Mouse (Mus musculus): Measurements from ENCODE around the gene Smc3. TPM values are rescaled to one million over a fixed set of nuclear protein-coding genes. Genes with fewer than 3 reads are reported as not detected.

The Smc3 gene
- total RNA-seq, 2 experiments from 2014 or later = 37.6 to 39.3 TPM

DNA sequence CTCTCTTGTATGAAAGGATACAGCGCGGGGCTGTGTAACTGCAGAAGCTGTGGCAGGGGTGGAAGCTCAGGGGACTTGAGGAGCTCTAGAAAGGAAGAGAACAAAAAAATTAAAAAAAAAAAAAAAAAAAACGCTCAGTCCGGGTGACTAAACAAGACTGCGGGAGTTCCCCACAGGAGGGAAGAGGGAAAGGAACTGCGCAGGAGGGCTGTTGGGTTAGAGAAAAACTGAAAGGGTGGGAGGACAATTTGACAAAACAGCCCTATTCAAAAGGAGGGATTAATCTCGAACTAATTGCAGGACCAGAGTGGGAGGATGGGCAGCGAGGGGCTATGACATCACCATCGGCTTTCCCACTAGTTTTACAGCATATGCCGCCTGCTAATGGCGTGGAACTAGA is 32.3 kb upstream of the Smc3 start:
- no peak for TF ChIP-seq CTCF (IDR thresholded peaks at IDR 0.05)

DNA sequence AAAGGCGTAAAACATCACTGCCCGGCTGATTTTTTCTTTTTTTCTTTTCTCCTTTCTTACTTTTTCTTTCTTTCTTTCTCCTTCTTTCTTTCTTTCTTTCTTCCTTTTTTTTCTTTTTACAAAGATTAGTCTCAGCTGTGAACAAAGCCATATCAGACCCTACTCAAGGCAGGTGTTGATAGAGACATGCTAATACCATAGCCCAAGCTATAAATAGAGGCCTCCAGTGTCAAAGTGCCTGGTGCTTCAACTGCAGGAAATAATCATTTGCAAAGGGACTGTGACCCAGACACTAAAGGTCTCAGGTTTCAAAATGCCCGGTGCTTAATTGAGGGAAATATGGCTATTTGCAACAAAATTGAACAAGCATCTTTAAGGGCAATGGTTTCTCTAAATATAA is 31.6 kb upstream of the Smc3 start:
- TF ChIP-seq CTCF (IDR thresholded peaks at IDR 0.05) = no peak
- DNase-seq (ENCODE audit: extremely low spot score in 1 of 2, low spot score in 2 of 2) = no peak
- intact Hi-C loops (cut with DNase I) = no loop called here
- H3K27ac ChIP-seq = no peak overlapping the region
- no peak overlapping the region for H3K4me3 ChIP-seq

More for the DNA sequence above, 32.3 kb upstream of the Smc3 start:
- no peak overlapping the region for H3K27ac ChIP-seq
- H3K4me3 ChIP-seq = no peak overlapping the region
- intact Hi-C loops (cut with DNase I) = no loop called here
- DNase-seq (ENCODE audit: extremely low spot score in 1 of 2, low spot score in 2 of 2) = no peak

DNA sequence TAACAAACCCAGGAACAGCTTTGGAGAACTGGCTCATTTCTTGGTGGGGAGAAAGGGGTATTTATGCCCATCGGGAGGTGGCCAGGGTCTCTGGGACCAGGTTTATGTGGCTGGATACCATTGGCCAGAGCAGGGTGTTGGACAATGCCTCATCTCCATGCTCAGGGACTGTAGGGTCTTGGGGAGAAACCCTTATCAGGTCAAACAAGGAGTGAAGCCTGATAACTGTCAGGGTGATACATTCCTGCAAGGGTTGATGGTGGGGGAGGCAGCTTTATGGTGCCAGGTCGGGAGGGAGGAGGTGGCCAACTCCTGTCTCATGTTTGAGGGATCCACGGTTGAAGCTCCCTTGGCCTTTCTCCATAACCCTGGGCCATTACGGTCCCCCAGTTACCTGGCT is 29.1 kb upstream of the Smc3 start:
- Histone ChIP-seq H3K27ac (no peak overlapping the region), H3K4me3 (no peak overlapping the region)
- DNase-seq (ENCODE audit: extremely low spot score in 1 of 2, low spot score in 2 of 2) = no peak
- intact Hi-C loops (cut with DNase I) = no loop called here
- TF ChIP-seq CTCF (IDR thresholded peaks at IDR 0.05) = no peak

DNA sequence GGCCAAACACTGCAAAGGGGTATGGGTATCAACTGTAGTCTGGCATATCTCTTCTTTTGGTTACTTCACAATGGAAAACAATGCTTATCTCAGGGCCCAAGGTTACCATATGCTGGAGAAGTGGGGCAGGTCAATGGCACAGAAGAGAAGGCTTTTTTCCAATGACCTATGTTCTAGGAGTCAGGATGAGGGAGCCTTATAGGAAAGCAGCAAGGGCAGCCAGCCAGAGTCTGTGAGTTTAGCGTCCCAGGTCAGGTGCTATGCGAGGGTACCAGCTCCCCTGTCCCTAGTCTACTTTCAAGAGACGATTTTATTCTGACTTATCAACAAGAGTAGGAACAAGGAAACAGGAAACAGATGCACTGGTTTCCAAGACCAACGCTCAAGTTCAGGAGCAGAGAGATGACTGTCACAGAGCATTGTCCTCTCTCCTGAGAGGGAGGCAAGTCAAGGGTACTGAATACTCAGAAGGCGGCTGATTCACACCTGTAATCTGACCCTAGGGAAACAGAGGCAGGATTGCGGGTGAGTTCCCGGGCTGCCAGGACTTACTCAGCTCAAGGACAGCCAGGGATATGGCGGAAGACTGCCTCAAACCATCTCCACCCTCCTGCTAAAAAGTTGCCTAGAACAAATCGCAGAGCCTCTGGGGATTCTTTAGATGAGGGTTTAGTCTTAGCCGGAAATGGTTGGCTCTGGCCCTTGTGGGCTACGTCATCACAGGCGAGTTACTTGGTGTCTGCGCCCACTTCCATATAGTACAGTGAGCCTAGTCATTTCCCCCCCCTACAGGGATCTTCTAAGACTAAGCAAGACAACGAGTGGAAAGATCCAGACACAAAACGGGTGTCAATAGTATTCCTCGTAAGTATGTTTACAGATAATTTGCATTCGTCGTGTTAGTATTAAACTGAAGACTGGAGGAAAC is 28.4 kb upstream of the Smc3 start:
- DNase-seq (ENCODE audit: extremely low spot score in 1 of 2, low spot score in 2 of 2) = no peak
- intact Hi-C loops (cut with DNase I) = no loop called here
- H3K27ac ChIP-seq = no peak overlapping the region
- TF ChIP-seq CTCF (IDR thresholded peaks at IDR 0.05) = no peak
- no peak overlapping the region for H3K4me3 ChIP-seq

DNA sequence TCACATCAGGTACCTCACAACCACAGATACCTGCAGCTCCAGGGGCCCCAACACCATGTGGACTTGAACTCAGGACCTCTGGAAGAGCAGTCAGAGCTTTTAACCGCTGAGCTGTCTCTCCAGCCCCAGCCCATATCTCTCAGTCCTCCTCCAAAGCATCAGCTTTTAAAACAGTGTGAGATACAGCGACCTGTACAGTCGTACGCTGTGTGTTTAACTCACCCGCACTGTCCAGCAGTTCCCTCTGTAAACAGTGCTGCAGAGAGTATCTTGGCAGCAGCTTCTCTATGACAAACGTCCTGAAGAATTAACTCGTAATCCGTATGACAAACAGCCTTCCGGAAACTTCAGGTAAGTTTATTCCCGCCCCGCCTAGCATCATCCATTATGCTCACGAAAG is 27.6 kb upstream of the Smc3 start:
- no peak for DNase-seq (ENCODE audit: extremely low spot score in 1 of 2, low spot score in 2 of 2)
- no peak for TF ChIP-seq CTCF (IDR thresholded peaks at IDR 0.05)
- intact Hi-C loops (cut with DNase I) = no loop called here
- H3K4me3 ChIP-seq = no peak overlapping the region
- H3K27ac ChIP-seq = no peak overlapping the region

DNA sequence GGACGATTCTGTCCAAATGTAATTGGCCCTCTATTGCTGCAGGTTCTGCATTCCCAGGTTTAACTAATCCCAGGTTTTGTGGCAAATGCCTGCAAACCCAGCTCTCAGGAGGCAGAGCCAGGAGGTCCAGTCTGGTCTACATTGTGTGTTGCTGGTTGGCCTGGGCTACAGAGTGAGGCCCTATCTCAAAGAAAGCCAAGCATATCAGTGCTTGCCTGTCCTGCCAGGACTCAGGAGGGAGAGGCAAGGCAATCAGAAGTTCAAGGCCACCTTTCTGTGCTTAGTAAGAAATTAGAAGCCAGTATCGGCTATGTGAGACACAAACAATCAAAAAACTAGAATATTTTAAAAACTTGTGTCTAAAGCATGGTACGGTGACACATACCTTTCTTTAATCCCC is 27.0 kb upstream of the Smc3 start:
- intact Hi-C loops (cut with DNase I) = no loop called here
- DNase-seq (ENCODE audit: extremely low spot score in 1 of 2, low spot score in 2 of 2) = no peak
- Histone ChIP-seq H3K4me3 (no peak overlapping the region), H3K27ac (no peak overlapping the region)
- TF ChIP-seq CTCF (IDR thresholded peaks at IDR 0.05) = no peak

DNA sequence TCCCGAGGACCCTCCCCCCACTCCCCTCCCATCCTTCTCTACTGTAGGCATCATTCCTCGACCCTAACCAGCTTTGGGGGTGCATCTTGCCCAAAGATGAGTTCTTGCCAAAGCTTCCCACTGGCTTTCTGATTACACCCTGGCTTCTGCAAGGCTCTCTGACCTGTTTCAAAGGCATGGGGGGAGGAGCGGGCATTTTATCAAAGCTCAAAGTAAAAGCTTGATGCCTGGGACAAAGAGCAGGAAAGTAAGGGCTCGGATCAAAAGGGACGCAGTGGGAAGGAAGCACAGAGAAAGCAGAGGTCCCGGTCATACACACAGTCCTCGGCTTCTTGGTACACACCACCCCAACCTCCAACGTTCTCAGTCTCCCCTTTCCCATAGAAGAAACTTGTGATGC is 26.1 kb upstream of the Smc3 start:
- intact Hi-C loops (cut with DNase I) = no loop called here
- Histone ChIP-seq H3K4me3 (no peak overlapping the region), H3K27ac (no peak overlapping the region)
- TF ChIP-seq CTCF (IDR thresholded peaks at IDR 0.05) = no peak
- no peak for DNase-seq (ENCODE audit: extremely low spot score in 1 of 2, low spot score in 2 of 2)

DNA sequence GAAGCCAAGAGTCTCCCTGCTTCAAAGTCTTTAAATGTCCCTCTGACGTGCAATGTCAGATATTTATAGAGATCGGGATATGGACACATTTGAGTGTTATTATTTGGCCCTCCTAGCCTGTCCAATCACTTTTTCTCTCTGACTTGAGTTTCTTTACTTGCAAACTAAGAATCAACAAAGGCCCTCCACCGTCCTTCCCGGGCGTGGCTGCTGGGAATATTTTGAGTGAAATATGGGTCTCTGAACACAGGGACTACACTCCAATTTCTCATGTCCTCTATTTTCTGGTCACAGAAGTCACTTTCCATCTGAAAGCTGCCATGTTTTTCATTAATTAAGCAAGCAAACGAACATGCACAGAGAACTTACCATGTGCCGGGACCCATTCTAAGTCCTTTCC is 25.7 kb upstream of the Smc3 start:
- H3K4me3 ChIP-seq = no peak overlapping the region
- intact Hi-C loops (cut with DNase I) = no loop called here
- no peak for DNase-seq (ENCODE audit: extremely low spot score in 1 of 2, low spot score in 2 of 2)
- no peak for TF ChIP-seq CTCF (IDR thresholded peaks at IDR 0.05)
- H3K27ac ChIP-seq = no peak overlapping the region

DNA sequence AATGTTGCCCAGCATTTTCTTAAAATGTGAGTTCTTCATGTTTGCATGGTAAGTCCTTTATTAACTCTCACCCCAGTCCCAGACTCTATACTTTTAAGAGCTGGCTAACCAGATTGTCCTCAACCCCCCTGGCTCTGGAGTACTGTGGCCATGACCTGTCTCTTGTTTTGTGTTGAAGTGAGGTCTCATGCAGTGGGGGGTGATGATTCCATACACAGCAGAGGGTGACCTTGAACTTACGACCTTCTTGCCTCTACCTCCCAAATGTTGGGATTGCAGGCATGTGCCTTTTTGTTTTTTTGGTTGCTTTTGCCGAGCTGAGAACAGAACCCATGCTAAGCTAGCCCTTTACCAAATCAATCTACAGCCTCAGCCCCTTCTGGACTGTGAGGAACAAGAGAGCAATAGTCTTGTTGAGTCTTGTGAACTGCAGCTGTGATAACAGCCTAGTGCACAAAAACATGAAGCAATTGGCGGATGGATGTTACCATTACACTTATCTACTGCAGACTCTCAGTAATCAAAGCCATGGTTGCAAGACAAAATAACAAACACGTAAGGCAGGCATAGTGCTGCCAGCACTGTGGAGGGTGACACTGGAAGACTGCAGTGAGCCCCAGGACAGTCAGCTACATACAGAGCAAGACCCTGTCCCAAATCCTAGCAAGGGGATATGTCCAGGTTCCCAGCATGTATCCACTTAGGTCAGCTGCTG is 24.7 kb upstream of the Smc3 start:
- intact Hi-C loops (cut with DNase I) = no loop called here
- no peak for TF ChIP-seq CTCF (IDR thresholded peaks at IDR 0.05)
- DNase-seq (ENCODE audit: extremely low spot score in 1 of 2, low spot score in 2 of 2) = no peak
- Histone ChIP-seq H3K4me3 (no peak overlapping the region), H3K27ac (no peak overlapping the region)

DNA sequence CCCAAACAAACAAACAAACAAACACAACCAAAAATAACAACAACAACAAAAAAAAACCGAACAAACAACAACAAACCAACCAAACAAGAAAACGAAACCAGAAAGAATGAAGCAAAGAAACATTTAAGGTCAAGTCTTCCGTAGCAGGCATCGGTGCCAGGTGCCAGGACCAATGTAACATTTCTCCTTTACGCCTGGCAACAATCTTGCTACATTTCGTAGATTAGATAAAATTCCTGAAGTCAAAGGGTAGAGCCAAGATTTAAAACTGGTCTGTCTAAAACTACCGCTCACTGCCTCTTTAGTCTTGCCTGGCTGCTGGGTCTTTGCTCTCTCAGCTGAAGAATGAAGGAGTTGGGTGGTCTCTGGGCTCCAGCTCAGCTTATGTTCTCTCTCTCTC is 24.1 kb upstream of the Smc3 start:
- no peak for DNase-seq (ENCODE audit: extremely low spot score in 1 of 2, low spot score in 2 of 2)
- H3K27ac ChIP-seq = no peak overlapping the region
- H3K4me3 ChIP-seq = no peak overlapping the region
- intact Hi-C loops (cut with DNase I) = no loop called here
- no peak for TF ChIP-seq CTCF (IDR thresholded peaks at IDR 0.05)

DNA sequence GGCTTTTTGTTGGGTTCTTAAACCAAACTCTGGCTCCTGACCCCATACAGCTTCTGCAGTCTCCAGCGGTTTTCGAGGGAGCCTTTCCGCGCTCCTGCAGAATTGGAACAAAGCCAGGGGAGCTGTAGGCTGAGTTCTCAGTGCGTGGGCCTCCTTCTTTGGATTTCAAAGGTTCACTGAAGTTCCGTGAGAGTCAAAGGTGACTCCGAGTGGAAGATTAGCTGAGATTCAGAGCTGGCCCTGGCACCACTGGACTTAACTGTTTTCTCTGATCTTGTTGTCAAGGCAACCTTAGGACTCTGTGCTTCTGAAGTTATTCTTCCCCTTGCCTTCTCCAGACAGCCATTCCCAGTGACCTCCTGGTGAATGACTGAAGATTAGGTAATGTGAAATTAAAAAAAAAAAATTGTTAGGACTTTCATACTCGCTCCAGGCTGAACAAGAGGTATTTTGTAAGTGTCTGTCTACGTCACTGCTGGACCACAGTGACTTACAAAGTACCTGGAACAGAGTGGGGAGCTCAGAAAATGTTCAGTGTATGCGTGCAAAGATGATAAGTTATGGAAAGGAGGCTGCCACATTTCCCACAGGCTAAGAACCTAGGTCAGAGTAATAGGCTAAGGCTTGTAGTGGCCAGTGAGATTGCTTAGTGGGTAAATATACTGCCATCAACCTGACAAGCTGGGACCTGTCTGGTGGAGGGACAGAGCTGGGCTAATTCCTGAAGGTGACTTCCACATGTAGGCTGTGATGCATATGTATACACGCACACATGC is 23.0 kb upstream of the Smc3 start:
- Histone ChIP-seq H3K4me3 (no peak overlapping the region), H3K27ac (no peak overlapping the region)
- no peak for TF ChIP-seq CTCF (IDR thresholded peaks at IDR 0.05)
- DNase-seq (ENCODE audit: extremely low spot score in 1 of 2, low spot score in 2 of 2) = no peak
- intact Hi-C loops (cut with DNase I) = no loop called here

Data from left cerebral cortex, adult 2 months (tissue).